Mouse (Mus musculus): ENCODE data around the gene Evi2a. TPM values are rescaled to one million over a fixed set of nuclear protein-coding genes. Genes with fewer than 3 reads are reported as not detected.

The Evi2a gene
- total and polyA plus RNA-seq, 2 experiments from 2014 or later, result 3.0 to 4.5 TPM

DNA sequence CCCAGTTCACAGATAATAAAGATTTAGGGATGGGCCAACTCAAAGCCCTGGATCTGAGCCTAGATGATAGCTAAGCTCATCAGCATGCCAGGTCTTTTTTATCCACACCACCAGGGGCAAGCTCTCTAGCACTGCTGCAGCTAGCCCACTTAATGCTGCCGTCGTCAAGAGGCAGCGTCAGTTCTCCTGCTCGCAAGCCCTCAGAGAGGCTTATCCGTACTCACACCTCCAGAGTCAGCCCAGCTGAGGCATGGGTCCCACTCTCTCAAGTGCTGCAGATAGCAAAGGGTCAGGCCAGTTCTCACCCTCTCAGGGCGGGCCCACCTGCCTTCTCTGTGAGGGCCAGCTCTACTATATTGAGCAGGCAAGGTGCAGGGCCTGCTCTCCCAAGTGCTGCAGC lies 2.9 kb upstream of the Evi2a start:
- ATAC-seq (no peak), DNase-seq (ENCODE audit: low spot score) (no peak)
- no peaks in the 10 kb centered on the region for H3K4me1 ChIP-seq (ENCODE audit: insufficient read depth, low read length)
- H3K4me2 ChIP-seq (ENCODE audit: low read depth, low read length), result no peak overlapping the region
- no peak overlapping the region for H3K27ac ChIP-seq
- no peak overlapping the region for H3K4me3 ChIP-seq (ENCODE audit: low read length)
- no peaks in the 10 kb centered on the region for H3K9me3 ChIP-seq (ENCODE audit: low read length)
- H3K9ac ChIP-seq (replicated peaks; ENCODE audit: low read length), result no peak overlapping the region
- peaks cover 11% of the 10 kb centered on the region; the same call in 1 of the 2 replicates for H3K36me3 ChIP-seq (ENCODE audit: insufficient read depth, low read length)
- WGBS, result 88% methylated on average over 6 of the region's 6 CpGs
- no peak for TF ChIP-seq CTCF (IDR thresholded peaks at IDR 0.05; ENCODE audit: low read depth)
- no peaks in the 10 kb centered on the region for H3K27me3 ChIP-seq (ENCODE audit: insufficient read depth, low read length)

DNA sequence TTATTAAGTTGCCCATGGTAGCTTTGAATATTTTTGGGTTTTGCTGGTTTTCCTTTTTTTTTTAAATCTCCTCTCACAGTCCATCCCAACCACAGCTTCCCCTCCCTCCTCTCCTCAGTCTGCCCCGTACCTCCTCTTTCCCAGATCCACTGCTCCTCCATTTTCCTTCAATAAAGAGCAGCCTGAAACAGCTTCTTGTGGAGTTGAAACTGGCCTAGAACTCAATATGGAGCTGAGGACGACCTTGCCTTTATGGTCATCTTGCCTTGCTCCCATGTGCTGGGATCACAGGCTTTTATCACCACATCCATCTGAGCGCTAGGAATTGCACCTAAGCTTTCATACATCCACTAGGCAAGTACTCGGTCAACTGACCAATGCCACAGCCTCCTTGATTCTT lies 1.1 kb upstream of the Evi2a start:
- Histone ChIP-seq H3K36me3 (ENCODE audit: insufficient read depth, low read length) (peaks cover 8% of the 10 kb centered on the region; the same call in 1 of the 2 replicates), H3K9ac (replicated peaks; ENCODE audit: low read length) (no peak overlapping the region), H3K27ac (no peak overlapping the region), H3K27me3 (ENCODE audit: insufficient read depth, low read length) (no peaks in the 10 kb centered on the region), H3K4me1 (ENCODE audit: insufficient read depth, low read length) (0 out of 2 replicates have a peak, but pooled peaks cover 4% of the 10 kb centered on the region), H3K9me3 (ENCODE audit: low read length) (no peaks in the 10 kb centered on the region), H3K4me3 (ENCODE audit: low read length) (no peak overlapping the region), H3K4me2 (ENCODE audit: low read depth, low read length) (no peak overlapping the region)
- DNase-seq (ENCODE audit: low spot score) (no peak), ATAC-seq (no peak)
- no peak for TF ChIP-seq CTCF (IDR thresholded peaks at IDR 0.05; ENCODE audit: low read depth)
- WGBS, result 95% methylated on average over 4 of the region's 4 CpGs

GRCm38 (mm10) chr11:79530774-79531173 lies 365 bp upstream of the Evi2a start:
- Histone ChIP-seq H3K9me3 (ENCODE audit: low read length) (no peaks in the 10 kb centered on the region), H3K4me1 (ENCODE audit: insufficient read depth, low read length) (0 out of 2 replicates have a peak, but pooled peaks cover 4% of the 10 kb centered on the region), H3K4me3 (ENCODE audit: low read length) (no peak overlapping the region), H3K4me2 (ENCODE audit: low read depth, low read length) (no peak overlapping the region), H3K9ac (replicated peaks; ENCODE audit: low read length) (no peak overlapping the region), H3K27ac (no peak overlapping the region), H3K36me3 (ENCODE audit: insufficient read depth, low read length) (peaks cover 4% of the 10 kb centered on the region; the same call in 1 of the 2 replicates), H3K27me3 (ENCODE audit: insufficient read depth, low read length) (no peaks in the 10 kb centered on the region)
- 92% methylated on average over 11 of the region's 11 CpGs for WGBS
- DNase-seq (ENCODE audit: low spot score) (no peak), ATAC-seq (no peak)
- TF ChIP-seq CTCF (IDR thresholded peaks at IDR 0.05; ENCODE audit: low read depth), result no peak

GRCm38 (mm10) chr11:79529736-79530135 lies 673 bp downstream of the Evi2a start:
- ATAC-seq (no peak), DNase-seq (ENCODE audit: low spot score) (no peak)
- no peaks in the 10 kb centered on the region for H3K36me3 ChIP-seq (ENCODE audit: insufficient read depth, low read length)
- no peak overlapping the region for H3K4me3 ChIP-seq (ENCODE audit: low read length)
- WGBS, result 90% methylated on average over 2 of the region's 2 CpGs
- H3K27ac ChIP-seq, result no peak overlapping the region
- no peak for TF ChIP-seq CTCF (IDR thresholded peaks at IDR 0.05; ENCODE audit: low read depth)
- H3K4me2 ChIP-seq (ENCODE audit: low read depth, low read length), result no peak overlapping the region
- no peaks in the 10 kb centered on the region for H3K9me3 ChIP-seq (ENCODE audit: low read length)
- no peak overlapping the region for H3K9ac ChIP-seq (replicated peaks; ENCODE audit: low read length)
- H3K27me3 ChIP-seq (ENCODE audit: insufficient read depth, low read length), result no peaks in the 10 kb centered on the region
- 0 out of 2 replicates have a peak, but pooled peaks cover 4% of the 10 kb centered on the region for H3K4me1 ChIP-seq (ENCODE audit: insufficient read depth, low read length)

GRCm38 (mm10) chr11:79529226-79529625 lies 1.2 kb downstream of the Evi2a start:
- H3K4me2 ChIP-seq (ENCODE audit: low read depth, low read length), result no peak overlapping the region
- 0 out of 2 replicates have a peak, but pooled peaks cover 4% of the 10 kb centered on the region for H3K4me1 ChIP-seq (ENCODE audit: insufficient read depth, low read length)
- H3K9ac ChIP-seq (replicated peaks; ENCODE audit: low read length), result no peak overlapping the region
- H3K27me3 ChIP-seq (ENCODE audit: insufficient read depth, low read length), result no peaks in the 10 kb centered on the region
- no peak for TF ChIP-seq CTCF (IDR thresholded peaks at IDR 0.05; ENCODE audit: low read depth)
- no peak overlapping the region for H3K27ac ChIP-seq
- no peak for ATAC-seq
- H3K36me3 ChIP-seq (ENCODE audit: insufficient read depth, low read length), result no peaks in the 10 kb centered on the region
- no peak for DNase-seq (ENCODE audit: low spot score)
- H3K9me3 ChIP-seq (ENCODE audit: low read length), result no peaks in the 10 kb centered on the region
- 97% methylated on average over 6 of the region's 6 CpGs for WGBS
- no peak overlapping the region for H3K4me3 ChIP-seq (ENCODE audit: low read length)

DNA sequence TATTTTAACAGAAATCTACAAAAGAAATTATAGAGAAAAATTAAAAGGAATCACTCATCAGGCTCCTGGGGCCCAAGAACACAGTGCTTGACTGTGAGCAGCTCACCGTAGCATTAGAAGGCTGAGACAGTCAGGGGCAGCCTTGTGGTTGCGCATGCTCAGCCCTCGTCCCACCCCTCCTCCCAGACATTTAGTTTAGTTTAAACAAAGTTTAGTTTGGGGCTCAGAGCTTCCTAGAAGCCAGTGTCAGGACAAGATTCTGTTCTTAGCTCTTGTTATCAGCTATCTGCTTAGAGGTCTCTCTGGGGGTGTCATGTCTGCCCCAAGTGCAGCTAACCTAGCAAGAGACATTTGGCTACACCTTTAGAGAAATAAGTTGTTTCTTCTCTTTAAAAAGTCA lies 1.8 kb downstream of the Evi2a start:
- WGBS, result 91% methylated on average over 3 of the region's 3 CpGs
- no peaks in the 10 kb centered on the region for H3K36me3 ChIP-seq (ENCODE audit: insufficient read depth, low read length)
- ATAC-seq, result no peak

DNA sequence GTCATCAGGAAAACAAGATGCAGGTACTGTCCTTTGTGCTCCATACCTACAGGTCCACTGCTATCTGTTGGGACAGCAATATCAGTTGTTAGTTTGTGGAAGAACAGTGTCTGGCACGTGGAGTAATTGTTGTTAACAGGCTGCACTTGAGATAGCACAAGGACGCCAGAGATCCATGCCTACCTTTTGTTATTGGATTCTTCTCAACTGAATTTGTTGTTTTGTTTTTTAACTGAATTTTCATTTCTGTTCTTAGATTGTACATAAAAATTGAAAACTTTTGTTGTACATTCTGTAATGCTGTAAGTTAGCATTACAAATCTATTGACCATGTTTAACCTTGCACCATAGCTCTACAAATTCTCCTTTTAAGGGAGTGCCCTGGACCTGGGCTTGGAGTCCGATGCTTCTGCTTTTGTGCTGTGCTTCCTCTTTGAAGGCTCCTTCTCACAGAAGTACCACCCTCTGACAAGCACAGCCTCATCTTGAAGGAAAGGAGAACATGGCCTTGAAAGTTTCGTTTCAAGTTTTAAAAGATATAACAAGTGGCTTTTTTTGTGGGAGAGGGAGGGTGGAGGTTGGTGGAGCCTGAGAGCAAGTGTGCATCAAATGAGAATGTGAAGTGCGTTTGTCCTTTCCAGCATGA lies 2.5 kb downstream of the Evi2a start:
- Histone ChIP-seq H3K27ac (no peak overlapping the region), H3K9ac (replicated peaks; ENCODE audit: low read length) (no peak overlapping the region), H3K9me3 (ENCODE audit: low read length) (no peaks in the 10 kb centered on the region), H3K4me3 (ENCODE audit: low read length) (no peak overlapping the region), H3K4me1 (ENCODE audit: insufficient read depth, low read length) (0 out of 2 replicates have a peak, but pooled peaks cover 4% of the 10 kb centered on the region), H3K36me3 (ENCODE audit: insufficient read depth, low read length) (no peaks in the 10 kb centered on the region), H3K27me3 (ENCODE audit: insufficient read depth, low read length) (no peaks in the 10 kb centered on the region), H3K4me2 (ENCODE audit: low read depth, low read length) (no peak overlapping the region)
- TF ChIP-seq CTCF (IDR thresholded peaks at IDR 0.05; ENCODE audit: low read depth), result no peak
- WGBS, result 91% methylated on average over 5 of the region's 5 CpGs
- ATAC-seq (no peak), DNase-seq (ENCODE audit: low spot score) (no peak)

More for the DNA sequence above, 1.8 kb downstream of the Evi2a start:
- Histone ChIP-seq H3K4me2 (ENCODE audit: low read depth, low read length) (no peak overlapping the region), H3K9me3 (ENCODE audit: low read length) (no peaks in the 10 kb centered on the region), H3K27me3 (ENCODE audit: insufficient read depth, low read length) (no peaks in the 10 kb centered on the region), H3K27ac (no peak overlapping the region), H3K9ac (replicated peaks; ENCODE audit: low read length) (no peak overlapping the region), H3K4me3 (ENCODE audit: low read length) (no peak overlapping the region), H3K4me1 (ENCODE audit: insufficient read depth, low read length) (0 out of 2 replicates have a peak, but pooled peaks cover 4% of the 10 kb centered on the region)
- no peak for DNase-seq (ENCODE audit: low spot score)
- no peak for TF ChIP-seq CTCF (IDR thresholded peaks at IDR 0.05; ENCODE audit: low read depth)

Measured in hindbrain, postnatal 0 days (tissue).